Mouse (Mus musculus) G1E (cell line): ENCODE measurements around the gene Rbl2. TPM values are rescaled to one million over a fixed set of nuclear protein-coding genes. Genes with fewer than 3 reads are reported as not detected.

ENCODE experiments used
- ATAC-seq: 2 replicates; pipeline ENCODE4 v1.8.0; 2016; ENCODE audit warnings: mild to moderate bottlenecking; ENCODE audit not compliant: insufficient number of reproducible peaks, poor library complexity, low FRiP score, severe bottlenecking; ENCODE audit errors: extremely low read depth
- DNase-seq: peaks from one replicate; pipeline ENCODE4 v3.0.0; 2012; ENCODE audit warnings: low spot score
- H3K27me3 ChIP-seq: 2 replicates; pipeline ENCODE4 v1.6.1; 2012; ENCODE audit warnings: mild to moderate bottlenecking, low read length, inconsistent platforms; ENCODE audit not compliant: insufficient read depth
- H3K36me3 ChIP-seq: replicated peaks from 2 replicates; pipeline ENCODE3; 2012; ENCODE audit warnings: mild to moderate bottlenecking, inconsistent platforms
- H3K4me1 ChIP-seq: 2 replicates; pipeline ENCODE4 v1.6.1; 2012; ENCODE audit warnings: low read depth, low read length, inconsistent platforms, mixed read lengths; ENCODE audit not compliant: insufficient read depth
- H3K4me3 ChIP-seq: 2 replicates; pipeline ENCODE4 v1.5.1; 2012; ENCODE audit warnings: low read depth, mild to moderate bottlenecking, inconsistent platforms, low read length, moderate library complexity, mixed read lengths
- H3K9me3 ChIP-seq: replicated peaks from 2 replicates; pipeline ENCODE4 v1.6.1; 2012; ENCODE audit warnings: inconsistent platforms
- CTCF ChIP-seq: IDR thresholded peaks from 2 replicates; pipeline ENCODE4 v1.5.1; 2012; ENCODE audit warnings: low read depth, low read length, inconsistent platforms, mixed read lengths
- GATA1 ChIP-seq: IDR thresholded peaks from 2 replicates; pipeline ENCODE4 v1.6.1; 2012; ENCODE audit warnings: borderline replicate concordance, low read length, inconsistent platforms, mixed read lengths
- GATA2 ChIP-seq: IDR thresholded peaks from 2 replicates; pipeline ENCODE4 v1.6.1; 2012; ENCODE audit warnings: low read depth, low read length, inconsistent platforms, borderline replicate concordance
- POLR2AphosphoS5 ChIP-seq: IDR thresholded peaks from 2 replicates; pipeline ENCODE4 v1.6.1; 2012; ENCODE audit warnings: low read depth, low read length, inconsistent platforms; ENCODE audit not compliant: insufficient replicate concordance
- TAL1 ChIP-seq: conservative IDR thresholded peaks from 2 replicates; pipeline ENCODE4 v1.6.1; 2012; ENCODE audit warnings: low read depth, low read length, inconsistent platforms, mixed read lengths
- polyA plus RNA-seq: library from polyadenylated mRNA; stranded (reverse); fragments of >175 nt; gene quantifications from 2 replicates; pipeline ENCODE4 v1.2.3, GENCODE M21; 2012
- total RNA-seq, 2 experiments: library from RNA; stranded (forward) in 1 of 2; stranded (reverse) in 1 of 2; fragments of 200-1000 nt in 1 of 2; fragments of >200 nt in 1 of 2; fragmentation: Nextera tagmentation in 1 of 2; gene quantifications; 2 replicates each; pipeline ENCODE4 v1.2.3; 2014 to 2017

Gene Rbl2
- 79.5 and 84.0 TPM in 2 replicates for total RNA-seq (2014; fragmentation: Nextera tagmentation)
- total RNA-seq (2017), result 41.9 and 46.2 TPM in 2 replicates
- 4.9 and 5.3 TPM in 2 replicates for polyA plus RNA-seq

GRCm38 (mm10) chr8:91069834-91070233, at the start of gene Rbl2:
TSS of gene Rbl2 (plus strand) at chr8:91070057.
- DNase-seq (peak; percentile 87), ATAC-seq (peak; percentile 77)
- TF ChIP-seq TAL1 (no peak), GATA2 (no peak), CTCF (no peak), POLR2AphosphoS5 (no peak), GATA1 (no peak)
- Histone ChIP-seq H3K36me3 (peaks cover 32% of the 10 kb centered on the region), H3K4me1 (peaks cover 45% of the 10 kb centered on the region), H3K27me3 (no peaks in the 10 kb centered on the region), H3K4me3 (peak within 1 kb of the TSS; percentile 97), H3K9me3 (no peaks in the 10 kb centered on the region)

GRCm38 (mm10) chr8:91034417-91034816, 35.4 kb upstream of the Rbl2 start:
- 0 out of 2 replicates have a peak, but pooled peaks have one; percentile 22 for ATAC-seq
- peaks cover 85% of the 10 kb centered on the region for H3K36me3 ChIP-seq
- no peaks in the 10 kb centered on the region for H3K4me1 ChIP-seq
- TF ChIP-seq GATA2, result no peak
- no peak for DNase-seq
- H3K27me3 ChIP-seq, result no peaks in the 10 kb centered on the region
- H3K4me3 ChIP-seq, result no peak overlapping the region
- no peaks in the 10 kb centered on the region for H3K9me3 ChIP-seq

- ATAC-seq, result no peak
- H3K36me3 ChIP-seq, result peaks cover 84% of the 10 kb centered on the region
- no peaks in the 10 kb centered on the region for H3K4me1 ChIP-seq
- no peaks in the 10 kb centered on the region for H3K9me3 ChIP-seq
- TF ChIP-seq GATA2, result no peak
- no peak for TF ChIP-seq POLR2AphosphoS5
- no peak for TF ChIP-seq CTCF
- no peak for TF ChIP-seq GATA1
- TF ChIP-seq TAL1, result no peak
- DNase-seq, result no peak
- H3K4me3 ChIP-seq, result no peak overlapping the region
- H3K27me3 ChIP-seq, result no peaks in the 10 kb centered on the region
Observed at GRCm38 (mm10) chr8:91036905-91037304, 33.0 kb upstream of the Rbl2 start.

GRCm38 (mm10) chr8:91038637-91039036, 31.2 kb upstream of the Rbl2 start:
- Histone ChIP-seq H3K4me1 (no peaks in the 10 kb centered on the region), H3K27me3 (no peaks in the 10 kb centered on the region), H3K4me3 (no peak overlapping the region), H3K36me3 (peaks cover 86% of the 10 kb centered on the region), H3K9me3 (no peaks in the 10 kb centered on the region)
- ATAC-seq (no peak), DNase-seq (no peak)
- TF ChIP-seq CTCF (no peak), GATA2 (no peak), TAL1 (no peak), GATA1 (no peak), POLR2AphosphoS5 (no peak)

- Histone ChIP-seq H3K27me3 (no peaks in the 10 kb centered on the region), H3K36me3 (peaks cover 64% of the 10 kb centered on the region), H3K4me3 (no peak overlapping the region), H3K9me3 (no peaks in the 10 kb centered on the region), H3K4me1 (no peaks in the 10 kb centered on the region)
- TF ChIP-seq GATA2 (no peak), POLR2AphosphoS5 (no peak), GATA1 (no peak), CTCF (no peak), TAL1 (no peak)
- ATAC-seq, result no peak
- DNase-seq, result no peak
Observed at GRCm38 (mm10) chr8:91046370-91046769, 23.5 kb upstream of the Rbl2 start.

GRCm38 (mm10) chr8:91051037-91051436, 18.8 kb upstream of the Rbl2 start:
- TF ChIP-seq GATA1 (no peak), CTCF (no peak), GATA2 (no peak), POLR2AphosphoS5 (no peak), TAL1 (no peak)
- Histone ChIP-seq H3K4me3 (no peak overlapping the region), H3K36me3 (peaks cover 60% of the 10 kb centered on the region), H3K9me3 (no peaks in the 10 kb centered on the region), H3K27me3 (no peaks in the 10 kb centered on the region), H3K4me1 (no peaks in the 10 kb centered on the region)
- DNase-seq, result peak; percentile 23
- no peak for ATAC-seq

GRCm38 (mm10) chr8:91054418-91054817, 15.4 kb upstream of the Rbl2 start:
- DNase-seq (no peak), ATAC-seq (no peak)
- no peaks in the 10 kb centered on the region for H3K9me3 ChIP-seq
- peaks cover 64% of the 10 kb centered on the region for H3K36me3 ChIP-seq
- peaks cover 6% of the 10 kb centered on the region; the same call in 1 of the 2 replicates for H3K4me1 ChIP-seq
- H3K4me3 ChIP-seq, result no peak overlapping the region
- no peak for TF ChIP-seq GATA2
- no peak for TF ChIP-seq POLR2AphosphoS5
- no peak for TF ChIP-seq CTCF
- no peak for TF ChIP-seq GATA1
- TF ChIP-seq TAL1, result no peak
- H3K27me3 ChIP-seq, result no peaks in the 10 kb centered on the region
